Mouse (Mus musculus): ENCODE results near the gene Phldb3. TPM values are rescaled to one million over a fixed set of nuclear protein-coding genes. Genes with fewer than 3 reads are reported as not detected.

The Phldb3 gene
- polyA plus RNA-seq, 1 experiment from 2014 or later = 2.7 TPM

DNA sequence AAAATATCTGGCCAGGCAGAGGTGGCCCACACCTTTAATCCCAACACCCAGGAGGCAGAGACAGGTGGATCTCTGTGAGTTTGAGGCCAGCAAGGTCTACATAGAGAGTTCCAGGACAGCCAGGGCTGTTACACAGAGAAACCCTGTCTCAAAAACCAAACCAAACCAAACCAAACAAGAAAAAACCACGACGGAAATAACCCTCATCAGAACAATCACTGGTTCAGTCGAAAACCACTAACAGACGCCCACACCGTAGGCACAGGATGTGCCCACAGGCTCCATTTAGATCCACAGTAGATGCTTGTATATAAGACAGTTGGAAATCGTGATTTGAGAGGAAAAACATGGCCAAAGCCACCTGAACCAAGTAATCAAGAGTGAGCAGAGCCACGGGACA lies 34.4 kb downstream of the Phldb3 start:
- ChIA-PET POLR2A (interaction anchor here (1.4 kb wide), 1 partner anchor 17 kb away, joined by 3 read pairs; no protein-coding TSS in a partner anchor), CTCF (interaction anchor here (1.0 kb wide), 1 partner anchor 8 kb away, joined by 5 read pairs; no protein-coding TSS in a partner anchor)
- TF ChIP-seq CTCF (IDR thresholded peaks at IDR 0.05) = no peak
- DNase-seq (ENCODE audit: low read depth, low spot score) (no peak), ATAC-seq (no peak)
- in situ Hi-C loops (cut with MboI; ENCODE audit: low pct_unique_long_range_greater_than_20kb) = no loop called here
- peaks cover 10% of the 10 kb centered on the region for H3K27me3 ChIP-seq

DNA sequence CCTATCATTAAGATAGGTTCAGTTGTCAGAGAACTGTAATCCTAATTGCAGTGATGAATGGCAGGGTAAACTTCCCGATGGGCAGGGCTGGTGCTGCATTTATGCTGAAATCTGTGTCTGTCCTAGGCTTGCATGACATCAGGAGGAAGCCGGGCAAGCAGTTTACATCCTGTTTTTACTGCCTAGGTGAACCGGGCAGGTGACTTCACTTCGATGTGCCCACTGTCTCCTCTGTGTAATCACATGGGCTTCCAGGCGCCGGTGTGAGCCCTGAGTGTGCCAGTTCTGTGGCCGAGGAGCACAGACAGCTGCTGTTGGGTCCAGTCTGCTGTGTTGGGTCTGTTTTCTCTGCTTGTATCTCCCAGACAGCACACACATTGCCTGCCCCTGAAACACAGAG lies 35.9 kb downstream of the Phldb3 start:
- ATAC-seq (no peak), DNase-seq (ENCODE audit: low read depth, low spot score) (no peak)
- TF ChIP-seq CTCF (IDR thresholded peaks at IDR 0.05) = no peak
- CTCF ChIA-PET = interaction anchor here (1.4 kb wide), 1 partner anchor 46 kb away, joined by 5 read pairs; no protein-coding TSS in a partner anchor
- POLR2A ChIA-PET = interaction anchor here (1.4 kb wide), 1 partner anchor 19 kb away, joined by 3 read pairs; no protein-coding TSS in a partner anchor
- in situ Hi-C loops (cut with MboI; ENCODE audit: low pct_unique_long_range_greater_than_20kb) = no loop called here
- no peaks in the 10 kb centered on the region for H3K27me3 ChIP-seq

DNA sequence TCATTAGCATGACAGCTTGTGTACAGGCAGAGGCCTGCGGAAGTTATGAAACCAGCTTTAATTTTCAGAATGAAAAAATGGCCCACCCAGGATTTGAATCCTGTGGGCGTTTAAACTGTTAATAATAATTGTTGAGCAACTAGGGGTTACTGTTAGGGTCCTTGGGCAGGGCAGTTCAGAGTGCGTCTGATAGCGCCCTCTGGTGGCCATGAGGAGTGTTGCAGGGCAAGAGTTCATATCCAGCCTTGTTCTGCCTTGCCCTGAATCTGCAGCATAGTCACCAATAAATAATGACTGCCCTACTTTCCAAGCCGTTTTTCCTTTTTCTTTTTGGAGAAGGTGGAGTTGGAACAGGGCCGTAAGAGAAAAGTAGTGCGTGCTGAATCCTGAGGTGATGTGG lies 43.1 kb downstream of the Phldb3 start:
- no peaks in the 10 kb centered on the region for H3K27me3 ChIP-seq
- POLR2A ChIA-PET = no interaction called here
- CTCF ChIA-PET = interaction anchor here (0.9 to 3.9 kb wide), 14 partner anchors 8 to 99 kb away, joined by 3 to 25 read pairs (median 4); no protein-coding TSS in a partner anchor
- no peak for DNase-seq (ENCODE audit: low read depth, low spot score)
- no peak for ATAC-seq
- in situ Hi-C loops (cut with MboI; ENCODE audit: low pct_unique_long_range_greater_than_20kb) = loop anchor here (10.0 kb wide), 1 partner anchor 179 kb away; no protein-coding TSS in a partner anchor
- peak; percentile 88 for TF ChIP-seq CTCF (IDR thresholded peaks at IDR 0.05)

DNA sequence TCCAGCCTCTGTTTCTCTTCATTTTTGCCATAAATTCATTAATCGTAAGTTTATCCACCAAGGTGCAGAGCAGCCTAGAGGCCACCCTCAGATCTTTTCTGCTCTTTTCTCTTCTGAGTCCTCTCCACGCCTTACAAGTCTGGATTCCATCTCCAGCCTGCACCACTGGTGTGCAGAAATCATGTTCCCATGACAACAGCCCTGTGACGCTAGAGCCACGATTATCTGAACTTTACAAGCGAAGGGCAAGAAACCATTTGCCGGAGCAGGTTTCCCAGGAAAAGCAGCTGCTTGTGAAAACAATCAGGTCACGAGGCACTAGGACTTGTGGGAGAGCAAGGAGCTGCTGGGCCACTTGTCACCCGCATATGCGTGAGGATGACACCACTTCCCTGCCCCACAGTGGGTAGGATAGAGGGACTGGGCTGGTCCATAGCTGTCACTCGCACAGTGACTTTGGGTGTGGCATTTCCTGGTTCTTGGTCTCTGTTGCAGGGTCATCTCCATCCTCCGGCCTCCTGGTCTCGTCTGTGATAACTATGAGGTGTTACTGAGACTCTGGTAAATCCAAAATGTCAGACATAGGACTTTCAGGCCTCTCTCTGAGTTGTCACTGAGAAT lies 49.3 kb downstream of the Phldb3 start:
- in situ Hi-C loops (cut with MboI; ENCODE audit: low pct_unique_long_range_greater_than_20kb) = loop anchor here (5.0 to 10.0 kb wide), 3 partner anchors 58 to 185 kb away; no protein-coding TSS in a partner anchor
- DNase-seq (ENCODE audit: low read depth, low spot score) = no peak
- no peak for TF ChIP-seq CTCF (IDR thresholded peaks at IDR 0.05)
- POLR2A ChIA-PET = no interaction called here
- peaks cover 5% of the 10 kb centered on the region for H3K27me3 ChIP-seq
- CTCF ChIA-PET = interaction anchor here (1.2 to 1.5 kb wide), 2 partner anchors 58 to 63 kb away, joined by 3 read pairs; no protein-coding TSS in a partner anchor
- no peak for ATAC-seq

DNA sequence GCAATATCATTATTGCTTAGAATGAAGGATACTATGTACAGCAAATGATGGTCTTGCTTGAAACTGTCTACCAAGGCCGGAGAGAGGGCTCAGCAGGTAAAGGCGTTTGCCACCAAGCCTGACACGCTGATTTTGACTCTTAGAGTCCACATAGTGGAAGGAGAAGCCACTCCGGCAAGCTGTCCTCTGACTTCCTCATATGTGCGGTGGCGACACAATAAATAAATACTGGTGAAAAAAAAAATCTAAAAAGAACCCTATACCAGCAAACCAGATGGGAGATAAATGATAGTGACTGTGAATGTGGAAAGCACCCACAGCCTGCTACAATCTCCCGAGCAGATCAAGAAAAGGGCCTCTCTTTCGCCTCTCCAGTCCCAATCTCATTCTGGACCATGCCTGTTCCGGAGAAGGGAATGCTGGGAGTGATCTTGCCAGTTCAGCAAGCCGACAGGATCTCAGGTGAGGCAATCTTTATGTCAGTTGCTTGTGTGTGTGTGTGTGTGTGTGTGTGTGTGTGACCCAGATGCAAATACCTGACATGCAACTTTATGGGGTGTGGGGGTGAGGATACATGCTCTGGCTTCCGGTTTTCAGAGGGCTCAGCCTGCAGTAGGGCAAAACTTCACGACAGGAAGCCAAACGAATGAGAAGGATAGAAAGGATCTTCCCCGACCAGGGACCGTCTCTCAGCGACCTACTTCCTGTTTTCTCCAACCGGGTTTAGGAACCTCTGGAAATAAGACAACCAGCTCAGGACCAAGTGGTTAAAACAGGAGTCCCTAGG lies 50.7 kb downstream of the Phldb3 start:
- in situ Hi-C loops (cut with MboI; ENCODE audit: low pct_unique_long_range_greater_than_20kb) = no loop called here
- CTCF ChIA-PET = interaction anchor here (1.4 to 2.4 kb wide), 4 partner anchors 8 to 131 kb away, joined by 3 to 19 read pairs (median 14); partner anchors contain the start of gene Irgq
- ATAC-seq (no peak), DNase-seq (ENCODE audit: low read depth, low spot score) (no peak)
- peaks cover 6% of the 10 kb centered on the region for H3K27me3 ChIP-seq
- no peak for TF ChIP-seq CTCF (IDR thresholded peaks at IDR 0.05)
- POLR2A ChIA-PET = no interaction called here

DNA sequence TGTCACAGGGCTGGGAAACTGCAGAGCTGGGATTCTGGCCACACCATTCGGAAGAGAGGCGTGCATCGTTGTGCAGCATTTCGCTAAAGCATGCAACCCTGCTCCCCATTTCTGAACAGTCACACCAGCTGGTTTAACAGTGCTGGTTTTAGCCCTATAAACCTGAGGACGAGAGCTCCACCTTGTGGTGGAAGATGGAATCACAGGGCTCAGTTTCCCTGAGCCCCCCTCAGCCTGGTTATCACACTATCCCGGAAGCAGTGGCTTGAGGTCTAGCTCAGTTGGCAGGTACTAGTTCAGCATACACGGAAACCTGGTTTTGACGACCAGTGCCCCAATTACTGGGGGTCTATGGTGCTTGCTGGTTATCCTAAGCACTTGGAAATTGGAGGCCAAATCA lies 52.0 kb downstream of the Phldb3 start:
- peak; percentile 93 for TF ChIP-seq CTCF (IDR thresholded peaks at IDR 0.05)
- ChIA-PET CTCF (interaction anchor here (0.8 to 2.4 kb wide), 16 partner anchors 9 to 189 kb away, joined by 3 to 19 read pairs (median 4); partner anchors contain the start of genes Irgq and Phldb3), POLR2A (no interaction called here)
- in situ Hi-C loops (cut with MboI; ENCODE audit: low pct_unique_long_range_greater_than_20kb) = no loop called here
- no peak for DNase-seq (ENCODE audit: low read depth, low spot score)
- peaks cover 6% of the 10 kb centered on the region for H3K27me3 ChIP-seq
- ATAC-seq = peak; percentile 74

DNA sequence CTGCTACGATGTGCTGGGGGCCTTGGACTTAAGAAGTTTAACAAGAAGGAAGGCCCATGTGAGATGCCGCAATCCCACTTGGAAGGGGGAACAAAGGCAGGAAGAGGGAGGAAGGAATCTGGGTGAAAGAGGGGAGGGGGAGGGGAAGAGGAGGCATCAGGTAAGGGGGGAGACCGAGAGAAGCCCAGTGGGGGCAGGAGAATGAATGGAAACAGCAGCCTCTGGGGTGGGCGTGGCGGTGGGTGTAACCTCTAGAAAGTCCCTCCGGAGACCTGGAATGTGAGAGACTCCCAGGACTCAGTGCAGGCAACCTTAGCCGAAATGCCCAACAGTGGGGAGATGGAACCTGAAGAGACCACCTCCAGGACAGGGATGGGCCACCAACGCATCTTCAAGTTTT lies 53.7 kb downstream of the Phldb3 start:
- ChIA-PET CTCF (no interaction called here), POLR2A (no interaction called here)
- ATAC-seq (no peak), DNase-seq (ENCODE audit: low read depth, low spot score) (no peak)
- TF ChIP-seq CTCF (IDR thresholded peaks at IDR 0.05) = no peak
- peaks cover 9% of the 10 kb centered on the region for H3K27me3 ChIP-seq
- in situ Hi-C loops (cut with MboI; ENCODE audit: low pct_unique_long_range_greater_than_20kb) = no loop called here

DNA sequence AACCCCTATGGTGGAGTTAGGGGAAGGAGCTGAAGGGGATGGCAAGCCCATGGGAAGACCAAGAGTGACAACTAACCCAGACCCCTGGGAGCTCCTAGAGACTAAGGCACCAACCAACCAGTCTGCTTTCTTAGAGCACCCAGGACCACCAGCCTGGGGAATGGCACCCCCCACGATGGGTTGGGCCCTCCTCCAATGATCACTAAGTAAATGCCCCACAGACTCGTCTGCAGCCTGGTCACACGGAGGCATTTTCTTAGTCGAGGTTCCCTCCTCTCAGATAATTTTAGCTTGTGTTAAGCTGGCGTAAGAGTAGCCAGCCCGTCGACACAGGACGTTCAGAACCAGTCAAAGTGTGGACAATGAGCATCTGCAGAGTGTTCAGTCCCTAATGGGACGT lies 54.4 kb downstream of the Phldb3 start:
- no peak for ATAC-seq
- ChIA-PET POLR2A (no interaction called here), CTCF (no interaction called here)
- no peak for TF ChIP-seq CTCF (IDR thresholded peaks at IDR 0.05)
- in situ Hi-C loops (cut with MboI; ENCODE audit: low pct_unique_long_range_greater_than_20kb) = no loop called here
- DNase-seq (ENCODE audit: low read depth, low spot score) = no peak
- peaks cover 14% of the 10 kb centered on the region for H3K27me3 ChIP-seq

DNA sequence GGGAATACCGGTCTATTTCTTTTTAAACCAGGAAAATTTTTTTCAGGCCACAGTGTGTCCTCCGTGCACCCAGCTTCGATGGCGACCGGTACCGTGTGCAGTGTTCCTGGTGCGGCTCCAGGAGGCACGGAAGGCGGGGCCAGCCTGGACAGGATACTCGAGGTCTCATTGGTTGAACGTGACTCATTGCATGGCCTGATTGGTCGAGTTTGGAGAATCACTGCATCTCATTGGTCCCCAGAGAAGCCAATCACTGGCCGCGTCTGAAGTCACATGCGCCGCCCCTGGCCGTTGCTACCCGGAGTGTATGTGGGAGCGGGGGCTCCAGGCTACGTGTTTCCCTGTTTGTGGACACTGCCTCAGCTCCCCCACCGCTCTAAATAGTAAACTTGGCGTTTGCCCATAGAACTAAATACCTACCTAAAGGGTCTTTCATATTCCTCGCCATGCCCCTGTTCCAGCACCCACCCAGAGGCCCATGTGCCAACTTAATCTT lies 61.4 kb downstream of the Phldb3 start:
- DNase-seq (ENCODE audit: low read depth, low spot score) (no peak), ATAC-seq (no peak)
- ChIA-PET POLR2A (no interaction called here), CTCF (interaction anchor here (2.2 kb wide), 1 partner anchor 10 kb away, joined by 8 read pairs; no protein-coding TSS in a partner anchor)
- no peak for TF ChIP-seq CTCF (IDR thresholded peaks at IDR 0.05)
- in situ Hi-C loops (cut with MboI; ENCODE audit: low pct_unique_long_range_greater_than_20kb) = no loop called here
- peaks cover 21% of the 10 kb centered on the region for H3K27me3 ChIP-seq

DNA sequence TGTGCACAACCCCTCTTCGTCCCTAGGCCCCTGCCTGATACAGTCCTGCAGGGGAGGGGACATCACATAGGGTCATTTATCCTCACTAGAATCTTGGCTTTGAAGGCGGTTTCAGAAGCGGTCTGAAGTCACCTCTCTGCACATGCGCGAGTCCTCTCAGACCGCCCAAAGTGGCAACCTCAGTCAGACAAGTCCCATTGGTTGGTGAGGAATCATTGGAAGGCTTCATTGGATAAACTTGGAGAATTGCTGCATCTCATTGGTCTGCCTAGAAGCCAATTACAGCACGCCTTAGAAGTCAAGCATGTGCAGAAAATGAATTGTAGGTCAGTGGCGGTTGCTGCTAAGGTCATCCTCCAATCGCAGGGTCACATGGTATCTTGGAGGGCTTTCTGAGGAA lies 66.0 kb downstream of the Phldb3 start, which contains the start of gene Tex101:
TSS of gene Tex101 (minus strand) at position 101 of the 400 bp plus-strand sequence.
- peaks cover 25% of the 10 kb centered on the region for H3K27me3 ChIP-seq
- DNase-seq (ENCODE audit: low read depth, low spot score) = no peak
- CTCF ChIA-PET = no interaction called here
- in situ Hi-C loops (cut with MboI; ENCODE audit: low pct_unique_long_range_greater_than_20kb) = no loop called here
- ATAC-seq = no peak
- no peak for TF ChIP-seq CTCF (IDR thresholded peaks at IDR 0.05)
- POLR2A ChIA-PET = no interaction called here

Other genes starting within 250 kb of the Phldb3 start
- not detected for gene Kcnn4, start 240.5 kb upstream of the Phldb3 start, polyA plus RNA-seq (2021)
- 26.6 TPM for gene Smg9, start 211.1 kb upstream of the Phldb3 start, polyA plus RNA-seq (2021)
- not detected for gene Irgc1, start 158.5 kb upstream of the Phldb3 start, polyA plus RNA-seq (2021)
- gene Plaur, start 148.3 kb upstream of the Phldb3 start, polyA plus RNA-seq (2021) = 87.9 TPM
- gene Cadm4, start 128.7 kb upstream of the Phldb3 start, polyA plus RNA-seq (2021) = 44.1 TPM
- gene Zfp428, start 103.8 kb upstream of the Phldb3 start, polyA plus RNA-seq (2021) = 32.4 TPM
- gene AC161166.1, start 98.3 kb upstream of the Phldb3 start, polyA plus RNA-seq (2021) = 0.21 TPM
- 28.8 TPM for gene Irgq, start 80.1 kb upstream of the Phldb3 start, polyA plus RNA-seq (2021)
- gene Pinlyp, start 64.6 kb upstream of the Phldb3 start, polyA plus RNA-seq (2021) = 0.26 TPM
- 60.3 TPM for gene Xrcc1, start 64.5 kb upstream of the Phldb3 start, polyA plus RNA-seq (2021)
- 74.5 TPM for gene Ethe1, start 23.2 kb upstream of the Phldb3 start, polyA plus RNA-seq (2021)
- gene Zfp575, start 23.1 kb upstream of the Phldb3 start, polyA plus RNA-seq (2021) = not detected
- not detected for gene Lypd3, start 25.8 kb downstream of the Phldb3 start, polyA plus RNA-seq (2021)
- not detected for gene Tex101, start 65.9 kb downstream of the Phldb3 start, polyA plus RNA-seq (2021)
- not detected for gene BC049730, start 98.5 kb downstream of the Phldb3 start, polyA plus RNA-seq (2021)
- not detected for gene Gm4763, start 116.1 kb downstream of the Phldb3 start, polyA plus RNA-seq (2021)
- gene Cd177, start 149.5 kb downstream of the Phldb3 start, polyA plus RNA-seq (2021) = 0.31 TPM
- gene Ceacam10, start 166.4 kb downstream of the Phldb3 start, polyA plus RNA-seq (2021) = not detected